Mouse (Mus musculus) heart, adult 8-10 months (tissue): Measurements from ENCODE around the gene Cldn9. TPM values are rescaled to one million over a fixed set of nuclear protein-coding genes. Genes with fewer than 3 reads are reported as not detected.

Experiments used
- DNase-seq: peaks from one replicate; pipeline ENCODE4 v3.0.0; 2022; ENCODE audit warnings: low spot score
- total RNA-seq, 4 experiments: library from RNA; stranded (reverse); gene quantifications; 2 replicates each; pipeline ENCODE4 v1.2.4; 2022

Gene Cldn9
- total RNA-seq, 4 experiments from 2014 or later, result 0.19 TPM; not detected in 3

GRCm38 (mm10) chr17:23681086-23681485 is 2.7 kb downstream of the Cldn9 start:
- DNase-seq, result no peak

- DNase-seq, result no peak
Observed at GRCm38 (mm10) chr17:23680336-23680735, 3.5 kb downstream of the Cldn9 start.

DNA sequence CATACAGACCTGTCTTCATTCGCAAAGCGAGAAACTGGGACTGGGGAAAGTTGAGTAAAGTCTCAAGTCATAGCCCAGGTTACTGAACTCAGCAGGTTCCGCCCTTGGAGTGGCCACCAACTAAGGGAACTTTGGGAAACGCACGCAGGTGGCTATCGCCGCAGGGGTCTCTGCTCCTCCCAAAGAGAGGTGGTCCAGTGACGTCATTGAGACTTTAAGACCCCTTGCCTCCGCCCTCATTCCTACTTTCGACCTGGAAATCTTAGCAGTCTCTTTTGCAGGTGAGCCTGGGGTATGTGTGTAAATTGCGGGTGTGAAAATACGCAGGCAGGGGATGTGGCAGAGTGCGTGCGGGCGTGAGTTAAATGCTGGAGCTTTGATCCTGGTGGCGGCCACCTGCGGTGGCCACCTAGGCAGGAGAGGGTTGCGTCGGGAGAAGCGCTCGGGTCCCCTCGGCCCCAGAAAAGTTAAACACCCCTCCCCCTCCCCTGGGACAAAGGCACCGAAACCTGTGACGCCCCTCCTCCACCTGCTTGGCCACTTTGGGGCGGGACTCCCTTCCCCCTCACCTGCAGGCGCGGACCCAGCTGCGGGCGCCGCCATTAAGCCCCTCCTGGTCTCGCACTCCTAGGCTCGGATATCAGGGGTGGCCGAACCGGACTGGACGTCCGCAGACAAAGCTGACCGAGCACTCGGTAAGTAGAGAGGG is 4.5 kb downstream of the Cldn9 start, which contains the start of gene Cldn6:
Gene Cldn6, plus strand, starts transcription at position 123 of the 709 bp plus-strand sequence.
- DNase-seq, result no peak

DNA sequence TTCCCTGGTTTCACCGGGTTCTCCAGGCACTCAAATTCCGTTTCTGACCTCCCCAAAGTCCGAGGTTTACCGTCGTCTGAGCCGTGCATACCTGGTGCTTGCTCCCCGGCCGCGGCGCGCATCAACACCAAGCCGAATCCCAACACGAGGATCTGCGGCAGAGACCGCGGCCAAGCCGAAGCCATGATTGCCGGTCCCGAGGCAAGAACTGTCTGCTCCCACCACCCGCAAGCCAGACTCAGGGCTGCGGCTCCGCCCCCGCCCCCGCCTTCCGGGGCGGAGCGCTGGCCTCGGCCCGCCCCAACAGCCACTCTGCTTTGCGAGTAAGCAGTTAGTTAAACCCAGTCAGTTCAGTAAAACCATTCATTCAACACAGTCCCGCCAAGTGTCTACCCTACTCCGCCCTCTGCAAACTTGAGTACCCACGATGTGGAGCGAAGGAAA is 6.6 kb downstream of the Cldn9 start, which contains the start of gene Tnfrsf12a:
Gene Tnfrsf12a, minus strand, starts transcription at position 233 of the 444 bp plus-strand sequence.
- DNase-seq, result peak; percentile 86

- peak; percentile 49 for DNase-seq
Observed at GRCm38 (mm10) chr17:23676473-23677031, 7.3 kb downstream of the Cldn9 start.

DNA sequence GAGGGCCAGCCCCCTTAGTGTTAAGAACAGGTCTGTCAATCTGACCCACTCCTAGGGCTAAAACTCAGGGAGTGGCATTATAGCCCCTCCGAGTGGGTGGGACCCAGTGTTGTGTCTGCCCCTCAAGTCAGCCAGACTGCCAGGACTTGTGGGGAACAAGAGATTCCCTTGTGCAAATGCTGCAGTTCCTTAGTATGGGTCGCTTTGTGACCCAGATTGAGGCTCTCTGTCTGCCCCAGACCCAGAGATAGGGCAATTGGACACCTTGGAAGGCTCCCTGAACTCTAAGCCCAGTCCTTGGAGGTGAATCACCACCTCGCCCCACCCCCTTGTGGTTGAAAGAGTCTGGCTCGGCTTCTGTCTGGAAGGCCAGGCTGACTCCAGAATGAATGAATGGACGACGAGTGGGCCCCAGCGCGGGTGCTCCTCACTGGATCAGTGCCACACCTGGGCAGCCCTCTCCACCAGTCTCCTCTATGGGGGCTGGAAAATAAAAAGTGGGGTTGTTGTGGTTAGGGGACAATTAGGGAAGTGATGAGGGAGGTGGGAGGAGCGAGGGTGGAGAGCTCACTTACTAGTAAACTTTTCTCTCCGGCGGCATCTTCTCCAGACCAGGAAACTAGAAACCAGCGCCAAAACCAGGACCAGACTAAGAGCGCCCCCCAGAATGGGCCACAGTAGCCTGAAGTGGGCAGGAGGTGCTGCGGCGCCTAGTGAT is 8.1 kb downstream of the Cldn9 start:
- DNase-seq, result peak; percentile 39

- DNase-seq, result peak; percentile 74
Observed at GRCm38 (mm10) chr17:23675127-23675526, 8.7 kb downstream of the Cldn9 start.

DNA sequence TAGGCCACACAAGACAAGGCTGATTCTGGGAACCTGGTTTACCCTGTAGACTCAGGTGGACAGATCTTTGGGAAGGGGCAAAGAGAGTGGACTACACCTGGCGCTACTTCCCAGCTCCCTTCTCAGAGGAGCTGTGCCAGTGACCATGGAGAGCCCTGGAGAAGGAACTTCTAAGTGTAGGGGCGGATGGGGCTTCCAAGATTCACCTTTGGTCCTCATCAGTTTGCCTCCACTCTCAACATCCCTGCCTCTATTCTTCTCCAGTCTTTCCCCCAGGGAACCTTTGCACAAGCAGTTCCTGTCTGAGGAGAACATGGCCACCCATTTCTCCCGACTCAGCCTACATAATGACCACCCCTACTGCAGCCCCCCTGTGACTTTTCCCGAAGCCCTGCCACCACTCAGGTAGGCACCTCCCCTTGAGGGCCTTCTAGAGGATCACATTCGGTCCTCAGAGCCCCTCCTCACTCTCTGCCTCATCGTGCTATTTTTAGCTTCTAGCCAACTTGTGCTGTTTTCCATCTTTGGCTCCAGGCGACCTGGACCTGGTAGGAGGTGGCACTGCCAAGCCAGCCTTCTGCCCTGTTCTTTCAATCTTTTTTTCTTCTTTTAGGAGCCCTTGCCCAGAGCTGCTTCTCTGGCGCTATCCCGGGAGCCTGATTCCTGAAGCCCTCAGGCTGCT is 9.4 kb downstream of the Cldn9 start:
- DNase-seq, result peak; percentile 55

DNA sequence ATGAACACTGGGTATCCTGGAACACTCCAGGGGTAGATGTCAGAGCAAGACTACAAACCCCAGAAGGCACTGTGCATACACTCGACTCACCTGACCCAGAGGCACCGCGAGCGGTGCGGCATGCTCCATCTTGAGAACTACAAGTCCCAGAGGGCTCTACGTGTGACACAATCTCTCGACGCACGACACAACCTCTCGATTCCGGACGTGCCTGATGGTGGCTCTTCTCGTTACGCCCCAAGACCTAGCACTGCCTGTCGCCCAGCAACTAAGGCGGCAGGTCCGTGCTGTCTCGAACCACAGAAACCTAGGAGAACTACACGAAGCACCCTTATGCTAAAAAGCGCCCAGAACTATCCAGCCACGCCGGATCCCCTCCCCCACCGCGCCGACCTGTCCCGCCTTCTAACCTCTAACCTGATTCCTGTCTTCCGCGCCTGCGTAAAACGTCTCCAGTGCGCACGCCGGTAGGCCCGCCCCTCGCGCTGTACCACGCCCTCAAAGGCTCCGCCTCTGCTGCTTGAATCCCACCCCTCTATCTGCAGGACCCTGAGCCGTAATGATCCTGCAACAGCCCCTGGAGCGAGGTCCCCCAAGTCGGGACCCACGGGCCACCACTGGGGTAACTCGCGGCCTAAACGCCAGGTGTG is 10.3 kb downstream of the Cldn9 start, which contains the start of the genes Hcfc1r1 and Thoc6:
Gene Hcfc1r1, plus strand, starts transcription at position 173 of the 650 bp plus-strand sequence.
Gene Thoc6, minus strand, starts transcription at position 459 of the 650 bp plus-strand sequence.
- DNase-seq, result peak; percentile 95

- no peak for DNase-seq
Observed at GRCm38 (mm10) chr17:23672761-23673160, 11.1 kb downstream of the Cldn9 start.

DNA sequence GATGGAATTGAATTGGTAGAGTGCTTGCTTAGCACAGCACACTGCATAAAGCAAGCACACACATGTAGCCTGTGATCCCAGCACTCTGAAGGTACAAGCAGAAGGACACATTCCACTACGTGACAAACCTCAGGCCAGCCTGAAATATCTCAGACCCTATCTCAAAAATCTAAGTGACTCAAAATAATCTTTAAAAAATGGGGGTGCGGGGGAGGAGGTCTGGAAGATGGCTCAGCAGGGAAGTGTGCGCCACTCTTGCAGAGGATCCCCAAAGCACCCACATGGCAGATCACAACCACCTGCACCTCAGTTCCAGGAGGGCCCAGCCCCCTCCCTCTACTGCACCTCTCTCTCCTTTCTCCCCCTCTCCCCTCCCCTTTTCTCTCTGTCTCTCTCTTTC is 12.3 kb downstream of the Cldn9 start:
- DNase-seq, result no peak

- no peak for DNase-seq
Observed at GRCm38 (mm10) chr17:23670516-23671074, 13.2 kb downstream of the Cldn9 start.

DNA sequence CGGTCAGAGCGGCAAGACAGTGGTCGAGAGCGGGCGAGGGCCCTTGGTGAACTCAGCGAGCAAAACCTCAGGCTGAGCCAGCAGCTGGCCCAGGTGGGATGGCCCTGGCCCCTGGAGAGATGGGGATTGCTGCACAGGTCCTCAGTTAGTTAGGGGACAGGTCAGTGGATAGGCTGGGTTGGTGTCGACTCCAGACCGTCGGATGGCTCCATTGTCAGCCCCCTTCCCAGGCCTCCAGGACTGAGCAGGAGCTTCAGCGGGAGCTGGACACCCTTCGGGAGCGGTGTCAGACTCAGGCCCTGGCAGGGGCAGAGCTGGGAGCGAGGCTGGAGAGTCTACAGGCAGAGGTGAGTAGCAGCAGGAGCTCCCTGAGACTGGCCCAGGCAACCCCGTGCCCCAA is 18.3 kb downstream of the Cldn9 start:
- DNase-seq, result no peak

DNA sequence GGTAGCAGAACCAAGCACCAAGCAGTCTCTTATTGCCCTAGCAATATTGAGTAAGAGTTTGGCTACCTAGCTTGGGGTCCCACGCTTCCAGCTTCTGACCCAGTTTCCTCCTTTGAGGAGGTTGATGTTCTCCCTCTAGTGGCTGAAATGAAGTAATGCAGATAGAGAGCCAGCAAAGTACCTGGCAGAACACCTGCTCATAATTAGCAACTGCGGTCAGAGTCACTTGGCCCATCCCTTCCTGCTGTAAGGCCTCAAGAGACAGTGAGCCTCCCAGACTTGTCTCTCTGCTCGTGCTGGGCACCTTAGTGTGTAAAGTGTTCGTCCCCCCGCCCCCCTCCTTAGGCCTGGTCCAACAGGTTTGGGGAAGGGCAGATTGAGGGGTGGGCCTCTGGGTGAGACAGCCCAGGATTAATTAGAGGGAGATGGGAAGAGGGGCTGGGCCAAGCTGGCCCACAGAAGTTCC is 19.2 kb downstream of the Cldn9 start:
- peak; percentile 24 for DNase-seq

DNA sequence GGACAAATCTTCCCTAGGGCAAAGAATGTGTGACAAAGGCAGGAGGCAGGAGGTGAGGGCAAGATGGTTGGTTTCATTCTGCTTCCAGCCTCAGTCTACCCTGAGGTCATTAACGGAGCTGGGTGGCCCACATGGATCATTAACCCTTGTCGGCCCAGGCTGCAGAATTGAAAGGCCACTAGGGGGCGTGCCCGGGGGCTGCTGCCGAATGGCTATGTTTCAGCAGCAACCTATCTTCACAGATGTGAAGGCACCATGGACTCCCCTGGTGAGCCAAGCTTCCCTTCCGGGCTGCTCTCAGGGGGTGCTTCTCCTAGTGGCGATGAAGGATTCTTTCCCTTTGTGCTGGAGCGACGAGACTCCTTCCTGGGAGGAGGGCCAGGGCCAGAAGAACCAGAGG is 22.3 kb downstream of the Cldn9 start:
- DNase-seq, result no peak

GRCm38 (mm10) chr17:23660876-23661200 is 23.0 kb downstream of the Cldn9 start:
- DNase-seq, result no peak

DNA sequence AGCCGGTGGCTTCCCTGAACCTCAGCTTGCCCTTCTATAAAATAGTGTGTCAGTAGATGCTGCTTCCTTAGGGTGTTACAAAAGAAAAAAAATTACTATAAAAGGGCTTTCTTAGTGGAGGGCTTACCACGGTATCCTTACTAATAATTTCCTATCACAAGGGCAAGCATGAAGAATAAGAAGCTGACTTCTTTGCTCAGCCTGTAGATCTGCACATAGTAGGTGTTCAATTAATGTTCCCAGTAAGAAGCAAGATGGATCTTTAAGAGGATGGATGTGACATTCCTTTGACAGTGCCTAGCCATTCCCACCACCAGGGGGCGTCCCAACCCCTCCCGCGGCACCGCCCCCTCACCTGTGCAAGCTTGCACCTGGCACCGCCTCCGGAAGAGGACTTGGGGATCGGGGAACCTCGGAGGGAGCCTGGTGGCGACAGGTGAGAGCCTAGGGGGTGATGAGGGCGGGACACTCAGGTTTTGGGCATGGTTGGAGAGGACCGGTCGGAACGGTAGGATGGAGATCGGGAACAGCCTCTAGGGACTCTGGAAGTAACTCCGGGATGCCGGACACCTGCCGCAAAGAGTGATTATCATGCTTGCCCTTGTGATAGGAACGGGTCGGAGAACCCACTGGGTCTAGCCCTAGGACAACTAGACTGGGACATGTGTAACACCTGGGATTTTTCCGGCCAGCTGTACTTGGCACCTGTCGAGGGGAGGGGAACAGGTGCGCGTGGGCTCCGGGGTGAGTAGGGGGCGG is 23.5 kb downstream of the Cldn9 start, which contains the start of gene Bicdl2:
Gene Bicdl2, plus strand, starts transcription at position 390 of the 759 bp plus-strand sequence.
- no peak for DNase-seq

DNA sequence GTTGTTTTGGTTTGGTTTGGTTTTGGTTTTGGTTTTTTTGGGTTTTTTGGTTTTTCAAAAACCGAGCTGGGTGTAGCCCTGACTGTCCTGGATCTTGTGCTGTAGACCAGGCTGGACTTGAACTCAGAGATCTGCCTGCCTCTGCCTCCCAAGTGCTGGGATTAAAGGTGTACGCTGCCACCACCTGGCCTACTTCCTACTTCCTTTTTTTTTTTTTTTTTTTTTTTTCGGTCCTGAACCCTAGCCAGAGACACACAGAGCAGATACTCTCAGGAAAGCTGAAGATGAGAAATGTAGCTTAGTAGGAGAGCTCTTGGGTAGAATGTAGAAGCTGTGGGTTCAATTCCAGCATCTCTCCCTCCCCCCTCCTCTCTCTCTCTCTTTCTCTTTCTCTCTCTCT is 25.4 kb downstream of the Cldn9 start:
- DNase-seq, result no peak

GRCm38 (mm10) chr17:23654410-23654809 is 29.4 kb downstream of the Cldn9 start:
- DNase-seq, result no peak

DNA sequence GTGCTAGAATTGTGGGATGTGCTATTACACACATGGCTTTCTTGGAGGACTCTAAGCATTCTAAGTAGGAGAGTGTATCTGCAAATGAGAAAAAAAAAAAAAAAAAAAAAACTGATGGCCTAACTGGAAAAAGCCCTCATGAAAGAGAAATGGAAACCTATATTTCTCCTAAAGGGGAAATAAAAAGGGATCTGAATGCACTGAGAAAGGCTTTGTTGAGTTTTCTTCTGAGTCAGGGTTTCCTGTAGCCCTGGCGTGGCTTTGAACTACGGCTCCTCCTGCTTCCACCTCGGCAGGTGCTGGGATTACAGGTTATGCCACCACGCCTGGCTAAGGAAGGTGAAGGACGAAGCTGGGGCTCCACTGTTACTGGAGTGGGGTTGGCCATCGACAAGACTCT is 29.8 kb downstream of the Cldn9 start:
- DNase-seq, result no peak
